Mouse (Mus musculus) myocyte (in vitro differentiated cells): ENCODE measurements around the gene Anks1b.

Source experiments
- MAX ChIP-seq: IDR thresholded peaks from one replicate; pipeline ENCODE4 v1.6.1; 2011; ENCODE audit warnings: low read depth, mild to moderate bottlenecking, control low read depth
- MYOG ChIP-seq, 3 experiments: IDR thresholded peaks; one replicate each; pipeline ENCODE4 v1.6.1; 2011; ENCODE audit warnings: control low read depth in 2 of 3, low read depth in 2 of 3, mild to moderate bottlenecking in 2 of 3; ENCODE audit not compliant: insufficient read length in 2 of 3, control insufficient read depth in 1 of 3, insufficient read depth in 1 of 3
- POLR2A ChIP-seq: IDR thresholded peaks from one replicate; pipeline ENCODE4 v1.6.1; 2011; ENCODE audit warnings: low read depth, mild to moderate bottlenecking, control low read depth, moderate library complexity; ENCODE audit not compliant: insufficient read length

DNA sequence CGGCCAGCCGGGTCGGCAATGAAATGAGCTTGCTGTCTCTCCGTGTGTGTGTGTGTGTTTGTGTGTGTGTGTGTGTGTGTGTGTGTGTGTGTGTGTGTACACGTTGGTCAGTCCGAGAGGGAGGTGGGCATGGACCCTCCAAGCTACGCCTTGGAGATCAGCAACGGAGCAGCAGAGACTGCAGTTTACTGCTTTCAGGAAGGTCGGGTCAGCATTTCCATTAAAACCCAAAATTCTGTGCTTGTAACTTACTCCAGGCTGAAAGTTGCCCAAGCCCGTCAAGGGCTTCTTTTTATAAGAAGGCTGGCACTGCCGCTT is 956.9 kb downstream of the Anks1b start:
- TF ChIP-seq POLR2A (no peak), MAX (no peak), MYOG (IDR thresholded peaks at IDR 0.05; ENCODE audit: control insufficient read depth in 1 of 3, insufficient read depth in 1 of 3, insufficient read length in 2 of 3, low read depth in 2 of 3) (no peak)
